Mouse (Mus musculus) frontal cortex, postnatal 25 days (tissue): ENCODE results near the gene Vps16.
A peak's percentile ranks its signal among the peaks of the same experiment; 100 is the strongest.

ENCODE experiments used
- DNase-seq, 2 experiments: peaks; one replicate each; pipeline ENCODE4 v3.0.0; 2022; ENCODE audit warnings: low spot score in 2 of 2

Vps16 gene

DNA sequence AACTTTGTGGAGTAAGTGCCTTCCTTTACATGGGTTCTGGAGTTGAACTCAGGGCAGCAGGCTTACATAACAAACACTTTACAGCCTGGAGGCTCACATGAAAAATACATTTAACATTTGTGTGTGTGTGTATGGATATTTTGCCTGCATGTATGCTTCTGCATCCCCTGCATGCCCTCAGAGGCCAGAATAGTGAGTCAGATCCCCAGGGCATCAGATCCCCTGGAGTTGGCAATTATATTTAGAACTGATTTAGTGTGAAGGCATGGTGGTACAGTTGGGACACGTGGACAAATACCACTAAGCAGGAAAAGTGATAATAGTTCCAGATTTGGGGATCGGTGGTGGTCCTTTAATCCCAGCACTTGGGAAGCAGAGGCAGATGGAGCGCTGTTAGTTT lies 35.4 kb downstream of the Vps16 start:
- DNase-seq, result no peak

GRCm38 (mm10) chr2:130461287-130462071 lies 37.3 kb downstream of the Vps16 start:
- no peak for DNase-seq

GRCm38 (mm10) chr2:130466438-130466837 lies 42.3 kb downstream of the Vps16 start:
- no peak for DNase-seq

DNA sequence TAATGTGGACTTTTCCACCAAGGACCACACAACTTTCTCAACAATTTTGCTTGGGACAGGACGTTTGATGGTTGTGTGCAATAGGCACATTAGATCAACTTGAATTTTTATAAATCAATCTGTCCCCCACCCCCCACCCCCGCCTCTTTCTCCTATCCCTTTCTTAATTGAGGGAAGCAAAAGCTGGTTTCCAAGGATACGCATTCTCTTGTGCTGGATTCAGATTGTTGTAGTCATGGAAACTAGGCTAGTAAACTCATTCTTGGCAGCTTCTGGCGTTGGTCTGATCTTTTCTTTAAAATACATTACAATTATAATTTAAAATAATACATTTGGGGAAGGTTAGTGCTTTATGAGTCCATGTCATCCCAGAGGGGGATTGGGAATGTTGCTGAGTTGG lies 45.2 kb downstream of the Vps16 start:
- DNase-seq, result no peak

- DNase-seq, result no peak
Observed at GRCm38 (mm10) chr2:130469935-130470334, 45.8 kb downstream of the Vps16 start.

GRCm38 (mm10) chr2:130472908-130473510 lies 48.9 kb downstream of the Vps16 start:
- DNase-seq, result no peak

GRCm38 (mm10) chr2:130475764-130476163 lies 51.6 kb downstream of the Vps16 start:
- DNase-seq, result no peak

- no peak for DNase-seq
Observed at GRCm38 (mm10) chr2:130476666-130477297, 52.6 kb downstream of the Vps16 start.

DNA sequence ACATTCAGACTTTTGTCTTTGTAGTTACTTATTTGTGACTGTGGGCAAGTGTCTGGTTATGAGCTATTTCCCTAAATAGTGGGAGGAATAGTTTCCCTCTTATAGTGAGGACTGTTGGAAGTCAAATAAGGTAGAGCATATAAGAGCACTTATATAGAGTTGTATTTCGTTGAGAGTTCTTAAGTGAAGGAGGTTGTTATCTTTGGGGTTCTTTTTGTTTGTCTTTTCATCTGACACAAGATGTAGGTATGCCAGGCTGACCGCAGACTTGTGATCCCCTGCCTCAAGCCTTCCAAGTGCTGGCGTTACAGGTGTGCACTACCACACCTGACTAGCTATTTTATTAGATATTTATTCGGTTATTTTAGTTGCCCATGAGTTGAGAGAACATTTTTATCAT lies 58.0 kb downstream of the Vps16 start:
- no peak for DNase-seq

DNA sequence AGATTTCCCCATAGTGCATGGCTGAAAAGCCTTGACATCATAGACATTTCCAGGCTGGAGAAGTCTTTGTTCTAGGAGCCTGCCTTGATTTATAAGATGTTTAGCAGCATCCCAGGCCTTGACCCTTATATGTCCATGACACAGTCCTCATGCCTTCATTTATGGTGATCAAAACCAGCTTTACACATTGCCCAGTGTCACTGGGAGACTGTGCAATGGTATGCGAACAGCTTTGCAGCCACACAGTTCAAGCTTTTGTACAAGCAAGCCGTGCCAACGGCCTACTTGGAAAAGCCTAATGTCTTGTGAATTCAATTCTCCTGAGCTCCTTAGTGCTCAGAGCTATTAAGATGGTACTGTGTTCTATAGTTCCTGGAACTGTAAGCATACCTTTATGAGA lies 58.6 kb downstream of the Vps16 start:
- no peak for DNase-seq

- DNase-seq, result no peak
Observed at GRCm38 (mm10) chr2:130484206-130484605, 60.1 kb downstream of the Vps16 start.

- DNase-seq, result no peak
Observed at GRCm38 (mm10) chr2:130488002-130488401, 63.9 kb downstream of the Vps16 start.

DNA sequence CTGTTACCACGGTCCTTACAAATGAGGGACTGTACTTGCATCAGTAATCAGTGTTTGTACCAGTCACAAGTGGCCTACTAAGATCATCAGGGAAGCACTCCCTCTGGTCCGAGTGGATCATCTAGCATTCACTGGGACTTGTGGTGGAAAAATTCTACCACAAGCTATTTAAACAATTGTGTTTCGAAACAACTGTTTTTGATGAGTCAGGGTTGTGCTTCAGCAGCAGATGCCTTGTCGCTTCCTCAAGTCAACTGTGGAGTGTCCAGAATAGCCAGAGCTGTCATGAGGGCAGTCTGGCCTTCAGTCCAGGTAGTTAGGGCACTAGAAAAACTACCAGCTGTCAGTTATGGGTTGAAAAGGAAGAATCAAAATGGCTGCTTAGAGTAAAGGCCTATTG lies 64.5 kb downstream of the Vps16 start:
- DNase-seq, result no peak

- no peak for DNase-seq
Observed at GRCm38 (mm10) chr2:130491162-130491561, 67.0 kb downstream of the Vps16 start.

- DNase-seq, result peak; percentile 23 to 39
Observed at GRCm38 (mm10) chr2:130491587-130491986, 67.4 kb downstream of the Vps16 start.
